Mouse (Mus musculus): ENCODE data around the gene H2-K1. TPM values are rescaled to one million over a fixed set of nuclear protein-coding genes. Genes with fewer than 3 reads are reported as not detected.

H2-K1 gene
- 1,081 and 1,209 TPM in 2 replicates for total RNA-seq (2023)

DNA sequence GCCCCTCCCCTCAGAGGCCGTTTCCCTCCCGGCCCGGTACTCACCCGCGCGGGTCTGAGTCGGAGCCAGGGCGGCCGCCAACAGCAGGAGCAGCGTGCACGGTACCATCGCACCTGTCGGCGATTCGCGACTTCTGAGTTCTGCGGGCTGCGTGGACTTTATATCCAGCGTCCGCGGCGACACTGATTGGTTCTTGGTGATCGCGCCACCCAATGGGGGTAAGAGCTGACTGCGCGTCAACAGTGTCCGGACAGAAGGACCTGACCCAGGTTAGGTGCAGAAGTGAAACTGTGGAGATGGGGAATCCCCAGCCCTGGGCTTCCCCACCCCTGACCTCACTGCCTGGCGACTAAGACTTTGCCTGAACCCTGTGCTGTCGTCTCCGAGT, at the start of gene H2-K1:
TSS of gene H2-K1 (minus strand) at position 198 of the 388 bp plus-strand sequence.

DNA sequence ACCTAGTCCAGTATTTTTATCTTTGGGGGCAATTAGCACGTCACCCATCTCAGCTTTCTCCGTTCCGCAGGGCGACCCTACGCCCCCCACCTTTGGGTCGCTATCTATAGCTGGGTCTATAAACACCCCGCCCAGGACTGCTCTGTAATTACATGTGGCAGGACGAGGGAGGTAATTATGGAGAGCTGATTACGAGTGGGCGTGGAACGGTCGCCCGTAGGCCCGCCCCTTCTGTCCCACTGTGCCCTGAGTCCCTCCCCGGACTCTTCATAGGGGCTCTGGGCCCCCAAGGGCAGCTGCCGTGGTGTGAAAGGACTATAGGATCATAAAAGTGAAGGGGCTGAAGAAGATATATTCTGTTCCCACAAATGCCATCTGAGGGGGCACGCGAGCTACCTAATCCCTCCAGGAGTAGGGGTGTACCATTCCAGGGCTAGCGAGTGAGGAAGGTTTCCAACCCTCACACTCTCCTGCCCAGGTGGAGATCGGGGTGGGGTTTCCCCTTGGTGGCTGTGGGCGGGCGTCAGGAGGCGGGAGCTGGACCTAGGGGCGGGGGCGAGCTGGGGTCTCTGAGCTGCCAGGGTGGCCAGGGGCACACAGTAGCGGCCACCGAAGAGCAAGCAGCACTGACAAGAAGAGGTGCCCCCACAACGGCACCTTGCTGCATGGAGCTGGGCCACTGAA, 38.9 kb upstream of the H2-K1 start, which contains the start of gene Col11a2:
TSS of gene Col11a2 (plus strand) at position 560 of the 684 bp plus-strand sequence.

DNA sequence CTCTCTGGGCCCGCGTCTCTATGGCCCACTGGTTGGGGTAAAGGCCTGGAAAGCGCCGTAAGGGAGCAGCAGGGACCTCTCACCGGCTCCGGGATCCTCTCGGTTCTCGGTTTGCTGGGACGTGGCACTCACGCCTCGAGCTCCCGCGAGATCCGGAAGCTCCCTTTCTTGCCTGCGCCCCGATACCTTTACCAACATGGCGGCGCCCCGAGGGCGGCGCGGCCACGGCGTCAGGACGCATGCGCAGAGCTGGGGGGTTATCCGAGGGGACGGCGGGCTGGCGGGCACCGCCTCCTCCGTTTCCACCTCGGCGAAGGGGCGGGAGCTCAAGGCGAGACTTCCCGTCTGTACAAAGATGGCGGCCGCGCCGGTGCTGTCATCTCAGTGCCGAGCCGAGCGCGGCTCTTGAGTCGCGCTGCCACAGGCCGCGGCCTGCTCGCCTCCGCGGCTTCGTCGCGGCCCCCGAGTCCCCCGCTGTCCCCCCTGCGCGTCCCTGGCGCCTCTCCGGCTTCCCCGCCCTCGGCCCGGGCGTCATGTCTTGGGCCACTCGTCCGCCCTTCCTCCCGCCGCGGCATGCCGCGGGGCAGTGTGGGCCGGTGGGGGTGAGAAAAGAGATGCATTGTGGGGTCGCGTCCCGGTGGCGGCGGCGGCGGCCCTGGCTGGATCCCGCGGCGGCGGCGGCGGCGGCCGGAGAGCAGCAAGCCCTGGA, 31.5 kb upstream of the H2-K1 start, which contains the start of the genes Slc39a7 and Rxrb:
TSS of gene Slc39a7 (minus strand) at position 218 of the 709 bp plus-strand sequence.
TSS of gene Rxrb (plus strand) at position 348 of the 709 bp plus-strand sequence.

DNA sequence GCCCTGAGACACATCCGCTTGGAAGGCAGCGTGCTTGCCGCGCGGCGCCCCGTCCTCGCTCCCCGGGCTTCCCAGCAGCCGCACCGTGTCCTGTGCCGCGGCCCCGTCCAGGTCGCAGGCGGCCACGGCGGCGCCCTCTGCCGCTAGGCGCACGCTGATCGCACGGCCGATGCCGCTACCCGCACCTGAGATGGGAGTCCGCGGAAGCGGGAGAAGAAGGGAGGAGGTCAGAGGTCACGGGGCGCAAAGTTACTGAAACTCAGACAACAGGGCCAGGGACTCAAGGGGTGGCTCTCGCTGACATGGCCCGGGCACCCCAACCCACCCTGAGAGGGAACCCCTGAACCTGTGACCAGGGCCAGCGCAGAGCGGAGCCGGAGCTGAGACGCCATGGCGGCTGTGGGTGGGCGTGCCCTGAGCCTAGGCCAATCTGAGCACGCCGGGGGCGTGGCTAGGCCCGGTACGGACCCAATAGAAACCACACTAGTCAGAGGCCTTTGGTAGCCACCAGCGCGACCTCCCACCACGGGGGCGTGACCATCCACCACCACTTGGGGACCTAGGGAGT, 27.6 kb upstream of the H2-K1 start, which contains the start of gene H2-Ke6:
TSS of gene H2-Ke6 (minus strand) at position 405 of the 568 bp plus-strand sequence.

DNA sequence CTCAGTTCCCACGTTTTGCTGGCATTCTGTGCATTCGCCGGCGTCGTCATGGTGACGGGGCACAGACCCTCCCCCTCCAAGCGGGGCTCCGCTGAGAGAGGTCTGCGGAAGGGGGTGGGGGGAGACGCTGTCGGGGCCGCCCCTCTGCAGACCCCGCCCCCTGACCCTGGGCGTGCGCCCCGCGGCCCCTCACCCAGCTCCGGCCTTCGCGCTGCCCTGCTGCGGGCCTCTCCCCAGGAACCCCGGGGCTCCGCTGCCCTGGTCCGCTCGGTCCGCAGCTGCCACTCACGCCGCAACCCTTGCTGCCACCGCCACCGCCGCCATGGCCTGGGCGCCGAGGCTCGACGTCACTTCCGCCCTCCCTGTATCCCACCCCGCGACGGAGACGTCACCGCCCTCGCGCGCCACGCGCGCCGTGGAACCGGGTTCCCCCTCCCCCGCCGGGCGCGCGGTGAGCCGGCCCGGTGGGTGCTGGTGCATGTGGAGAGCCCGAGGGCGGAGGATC, 24.2 kb upstream of the H2-K1 start, which contains the start of gene Ring1:
TSS of gene Ring1 (minus strand) at position 364 of the 505 bp plus-strand sequence.

DNA sequence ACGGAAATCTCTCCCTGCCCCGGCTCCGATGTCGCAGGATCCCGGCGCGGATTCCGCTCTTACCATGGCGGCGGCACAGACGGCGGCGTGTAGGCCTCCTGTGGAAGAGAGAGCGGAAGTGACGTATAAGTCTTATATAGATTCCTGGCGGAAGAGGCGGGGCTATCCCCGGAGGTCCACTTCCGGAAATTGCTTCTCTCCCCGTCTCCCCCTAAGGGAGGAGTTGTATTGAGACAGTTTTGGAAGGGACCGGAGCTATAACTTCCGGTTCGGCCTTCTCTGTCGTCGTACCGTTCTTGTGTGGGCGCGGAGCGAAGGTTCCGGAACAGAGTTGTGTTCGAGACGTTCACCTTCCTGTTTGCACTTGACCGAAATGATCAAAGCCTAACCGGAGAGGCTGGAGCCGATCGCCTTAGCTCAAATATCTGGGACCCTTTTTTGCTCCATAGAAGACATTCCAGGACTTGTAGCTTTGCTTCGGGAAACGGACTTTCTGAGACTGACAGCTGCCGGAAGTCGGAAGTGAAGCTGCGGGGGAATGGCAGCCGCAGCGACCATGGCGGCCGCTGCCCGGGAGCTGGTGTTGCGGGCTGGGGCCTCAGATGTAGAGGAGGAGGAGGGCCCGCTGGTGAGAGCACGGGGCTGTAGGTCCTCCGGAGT, 44.5 kb downstream of the H2-K1 start, which contains the start of the genes Vps52 and Rps18:
TSS of gene Vps52 (plus strand) at position 258 of the 660 bp plus-strand sequence.
TSS of gene Rps18 (minus strand) at position 447 of the 660 bp plus-strand sequence.

DNA sequence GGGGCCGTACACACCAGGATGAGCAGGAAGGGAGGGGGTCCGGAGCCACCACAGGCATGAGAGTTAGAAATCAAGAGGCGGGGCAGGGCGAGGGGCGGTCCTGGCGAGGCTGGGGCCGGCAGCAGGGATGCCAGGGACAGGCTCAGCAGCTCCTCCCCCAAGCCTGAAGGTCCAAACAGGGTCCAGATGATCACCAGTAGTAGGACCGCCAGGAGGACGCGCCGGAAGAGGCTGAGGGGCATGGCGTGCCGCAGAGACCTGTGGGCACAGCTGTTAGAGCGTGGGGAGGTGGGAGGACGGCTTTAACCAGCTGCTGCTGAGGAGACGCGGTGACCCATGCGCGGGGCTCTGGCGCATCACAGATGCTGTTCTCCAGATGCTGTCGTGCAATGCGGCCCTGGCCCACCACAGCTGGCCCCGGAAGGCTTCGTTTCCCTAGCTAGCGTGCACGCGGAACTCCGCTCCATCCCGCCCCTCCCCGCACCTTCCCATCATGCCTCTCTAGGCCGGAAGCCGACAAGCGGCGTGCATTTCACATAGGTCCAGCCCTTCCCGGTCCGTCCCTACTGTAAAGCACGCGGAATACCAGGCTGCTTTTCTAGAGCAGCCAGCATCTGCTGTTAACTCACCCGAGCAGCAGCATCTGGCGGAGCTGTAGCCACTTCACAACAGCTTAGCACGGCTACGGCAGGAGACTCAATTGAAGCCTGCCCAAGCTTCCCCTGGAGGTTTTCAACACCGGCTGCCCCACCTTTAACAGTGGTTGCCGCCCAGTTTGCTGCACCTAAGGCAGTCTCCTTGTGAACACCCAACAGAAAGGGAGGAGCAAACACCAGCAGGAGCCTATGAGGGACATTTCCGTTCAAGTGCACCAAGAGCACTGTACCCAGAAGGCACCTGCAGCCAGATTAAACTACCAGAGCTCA, 48.9 kb downstream of the H2-K1 start, which contains the start of gene B3galt4:
TSS of gene B3galt4 (minus strand) at position 468 of the 926 bp plus-strand sequence.

Other genes with a start within 250 kb of the H2-K1 start
- 204 and 227 TPM in 2 replicates for gene Rab11b, start 239.8 kb downstream of the H2-K1 start, total RNA-seq (2023)
- 1.2 and 1.5 TPM in 2 replicates for gene Angptl4, start 218.5 kb downstream of the H2-K1 start, total RNA-seq (2023)
- 3.1 and 7.7 TPM in 2 replicates for gene Kank3, start 189.8 kb downstream of the H2-K1 start, total RNA-seq (2023)
- 711 and 827 TPM in 2 replicates for gene Rps28, start 175.8 kb downstream of the H2-K1 start, total RNA-seq (2023)
- gene Ndufa7, start 175.8 kb downstream of the H2-K1 start, total RNA-seq (2023): 74.0 and 119 TPM in 2 replicates
- gene Cd320, start 157.3 kb downstream of the H2-K1 start, total RNA-seq (2023): 1.4 and 1.5 TPM in 2 replicates
- gene Gm7029, start 126.5 kb downstream of the H2-K1 start, total RNA-seq (2023): not detected in 2 replicates
- 34.6 and 53.7 TPM in 2 replicates for gene Kifc1, start 109.7 kb downstream of the H2-K1 start, total RNA-seq (2023)
- gene Platr17, start 95.2 kb downstream of the H2-K1 start, total RNA-seq (2023): not detected in 2 replicates
- 33.8 and 48.4 TPM in 2 replicates for gene Daxx, start 90.9 kb downstream of the H2-K1 start, total RNA-seq (2023)
- gene Tapbp, start 84.4 kb downstream of the H2-K1 start, total RNA-seq (2023): 290 and 325 TPM in 2 replicates
- 27.9 and 37.3 TPM in 2 replicates for gene Zbtb22, start 84.4 kb downstream of the H2-K1 start, total RNA-seq (2023)
- 218 and 285 TPM in 2 replicates for gene Rgl2, start 70.8 kb downstream of the H2-K1 start, total RNA-seq (2023)
- 46.9 and 53.4 TPM in 2 replicates for gene Pfdn6, start 60.0 kb downstream of the H2-K1 start, total RNA-seq (2023)
- 18.3 and 21.6 TPM in 2 replicates for gene Wdr46, start 59.7 kb downstream of the H2-K1 start, total RNA-seq (2023)
- 11.3 and 12.8 TPM in 2 replicates for gene B3galt4, start 48.9 kb downstream of the H2-K1 start, total RNA-seq (2023)
- 56.0 and 70.7 TPM in 2 replicates for gene Vps52, start 44.5 kb downstream of the H2-K1 start, total RNA-seq (2023)
- gene Rps18, start 44.3 kb downstream of the H2-K1 start, total RNA-seq (2023): 242 and 295 TPM in 2 replicates
- 9.9 and 11.6 TPM in 2 replicates for gene Ring1, start 24.3 kb upstream of the H2-K1 start, total RNA-seq (2023)
- 67.8 and 83.5 TPM in 2 replicates for gene H2-Ke6, start 27.7 kb upstream of the H2-K1 start, total RNA-seq (2023)
- gene Slc39a7, start 31.3 kb upstream of the H2-K1 start, total RNA-seq (2023): 85.8 and 92.4 TPM in 2 replicates
- 54.6 and 60.1 TPM in 2 replicates for gene Rxrb, start 31.5 kb upstream of the H2-K1 start, total RNA-seq (2023)
- gene Col11a2, start 39.1 kb upstream of the H2-K1 start, total RNA-seq (2023): 6.9 and 9.1 TPM in 2 replicates
- 1.6 and 2.5 TPM in 2 replicates for gene H2-Oa, start 92.0 kb upstream of the H2-K1 start, total RNA-seq (2023)
- 37.1 and 59.5 TPM in 2 replicates for gene H2-DMa, start 119.2 kb upstream of the H2-K1 start, total RNA-seq (2023)
- gene Brd2, start 122.3 kb upstream of the H2-K1 start, total RNA-seq (2023): 207 and 226 TPM in 2 replicates
- gene H2-DMb2, start 143.0 kb upstream of the H2-K1 start, total RNA-seq (2023): 18.6 and 19.3 TPM in 2 replicates
- 22.2 and 30.6 TPM in 2 replicates for gene H2-DMb1, start 152.7 kb upstream of the H2-K1 start, total RNA-seq (2023)
- 51.1 and 63.7 TPM in 2 replicates for gene Tap1, start 187.2 kb upstream of the H2-K1 start, total RNA-seq (2023)
- 80.5 and 98.6 TPM in 2 replicates for gene Psmb9, start 187.4 kb upstream of the H2-K1 start, total RNA-seq (2023)
- 78.8 and 79.3 TPM in 2 replicates for gene Psmb8, start 197.4 kb upstream of the H2-K1 start, total RNA-seq (2023)
- gene Tap2, start 203.2 kb upstream of the H2-K1 start, total RNA-seq (2023): 72.1 and 96.2 TPM in 2 replicates
- 1.6 and 2.7 TPM in 2 replicates for gene H2-Ob, start 238.6 kb upstream of the H2-K1 start, total RNA-seq (2023)